Mouse (Mus musculus) MEL (cell line): ENCODE measurements around the gene Lmx1a.

ENCODE experiments used
- CHD1 ChIP-seq: IDR thresholded peaks from 2 replicates; pipeline ENCODE4 v1.6.1; 2012; ENCODE audit warnings: low read depth, mild to moderate bottlenecking, inconsistent platforms, low read length, improper control_type of control experiment
- EP300 ChIP-seq, 2 experiments: IDR thresholded peaks; 2 replicates each; pipeline ENCODE4 v1.6.1; 2011; ENCODE audit warnings: improper control_type of control experiment in 2 of 2, low read length in 2 of 2, low read depth in 1 of 2, mild to moderate bottlenecking in 1 of 2
- GATA1 ChIP-seq: IDR thresholded peaks from 2 replicates; pipeline ENCODE4 v1.6.1; 2011; ENCODE audit warnings: low read depth, low read length, improper control_type of control experiment
- POLR2A ChIP-seq, 2 experiments: IDR thresholded peaks; 2 replicates each; pipeline ENCODE4 v1.6.1; 2011 to 2012; ENCODE audit warnings: low read length in 2 of 2, mild to moderate bottlenecking in 2 of 2, control low read depth in 1 of 2, improper control_type of control experiment in 1 of 2, low read depth in 1 of 2, moderate library complexity in 1 of 2; ENCODE audit not compliant: control insufficient read depth in 1 of 2, insufficient read depth in 1 of 2, poor library complexity in 1 of 2
- ZC3H11A ChIP-seq: IDR thresholded peaks from 2 replicates; pipeline ENCODE4 v1.6.1; 2012; ENCODE audit warnings: low read depth, mild to moderate bottlenecking, inconsistent platforms, low read length, improper control_type of control experiment

DNA sequence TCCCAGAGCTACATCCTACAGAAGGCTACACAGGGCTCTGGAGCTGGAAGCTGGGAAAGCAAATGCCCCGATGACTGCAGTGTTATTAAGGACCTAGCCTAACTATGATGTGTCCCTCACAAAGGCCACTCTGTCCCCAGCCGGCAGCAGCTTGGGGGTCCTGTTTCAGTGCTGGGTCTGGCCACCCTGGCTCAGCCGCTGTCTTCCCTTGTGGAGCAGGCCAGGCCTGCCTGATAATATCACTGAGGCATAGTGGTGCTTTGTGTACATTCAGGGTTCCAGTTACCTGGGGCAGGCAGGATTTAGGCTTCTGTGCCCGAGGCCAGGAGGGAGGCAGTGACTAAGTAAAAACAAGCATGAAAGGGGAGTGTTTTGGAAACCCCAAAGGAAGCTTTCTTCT, 188.9 kb downstream of the Lmx1a start:
- no peak for TF ChIP-seq POLR2A (IDR thresholded peaks at IDR 0.05; ENCODE audit: control insufficient read depth in 1 of 2, insufficient read depth in 1 of 2, low read depth in 1 of 2, low read length in 2 of 2, poor library complexity in 1 of 2)
- no peak for TF ChIP-seq GATA1
- no peak for TF ChIP-seq ZC3H11A
- TF ChIP-seq CHD1: no peak
- TF ChIP-seq EP300 (IDR thresholded peaks at IDR 0.05; ENCODE audit: low read depth in 1 of 2, low read length in 2 of 2): no peak
